Mouse (Mus musculus) heart, adult 2 months (tissue): ENCODE results near the gene Kctd19. TPM values are rescaled to one million over a fixed set of nuclear protein-coding genes. Genes with fewer than 3 reads are reported as not detected.

Experiments
- DNase-seq, 2 experiments: peaks; one replicate each; pipeline ENCODE4 v3.0.0; 2021
- H3K27ac ChIP-seq: fragments of 200-600 bp; 2 replicates; pipeline ENCODE4 v1.8.1; 2022
- H3K27me3 ChIP-seq: fragments of 200-500 bp; 2 replicates; pipeline ENCODE4 v1.6.1; 2012; ENCODE audit warnings: mild to moderate bottlenecking, low read length, inconsistent platforms, mixed read lengths; ENCODE audit not compliant: control insufficient read depth, insufficient read depth
- H3K36me3 ChIP-seq: fragments of 200-500 bp; 2 replicates; pipeline ENCODE4 v1.6.1; 2012; ENCODE audit warnings: low read length, inconsistent platforms; ENCODE audit not compliant: control insufficient read depth, insufficient read depth
- H3K4me1 ChIP-seq: fragments of 200-500 bp; 2 replicates; pipeline ENCODE4 v1.6.1; 2011; ENCODE audit warnings: low read length; ENCODE audit not compliant: control insufficient read depth, insufficient read depth
- H3K4me3 ChIP-seq: fragments of 200-600 bp; 2 replicates; pipeline ENCODE4 v1.8.1; 2022
- H3K79me2 ChIP-seq: fragments of 200-500 bp; replicated peaks from 2 replicates; pipeline ENCODE4 v1.6.1; 2012; ENCODE audit warnings: mild to moderate bottlenecking, inconsistent platforms, low read length, moderate library complexity, mixed read lengths; ENCODE audit not compliant: control insufficient read depth, insufficient read depth
- H3K9ac ChIP-seq: fragments of 200-500 bp; 2 replicates; pipeline ENCODE4 v1.6.1; 2012; ENCODE audit warnings: low read depth, mild to moderate bottlenecking, control low read depth, inconsistent platforms, low read length, mixed read lengths
- CTCF ChIP-seq: fragments of 200-600 bp; IDR thresholded peaks from 2 replicates; pipeline ENCODE4 v1.8.1; 2022; ENCODE audit warnings: antibody characterized with exemption, mild to moderate bottlenecking, moderate library complexity
- EP300 ChIP-seq: fragments of 200-500 bp; IDR thresholded peaks from 2 replicates; pipeline ENCODE4 v1.6.1; 2011; ENCODE audit warnings: low read depth, low read length, control low read depth; ENCODE audit not compliant: insufficient read depth
- POLR2A ChIP-seq: fragments of 200-500 bp; IDR thresholded peaks from 2 replicates; pipeline ENCODE4 v1.6.1; 2011; ENCODE audit warnings: mild to moderate bottlenecking, low read depth, low read length, control low read depth; ENCODE audit not compliant: insufficient read depth
- WGBS: fragments of 180-500 bp; shearing (Covaris S2); methylation state at CpG from one replicate; pipeline ENCODE4 v1.1.7; 2018; 5-methylcytosine and 5-hydroxymethylcytosine counted together
- intact Hi-C: fragments of 180-260 bp; cut with DNase I; formaldehyde crosslinking; loops from one replicate; pipeline ENCODE4 v1.15.1; 2025
- polyA plus RNA-seq: library from polyadenylated mRNA; depleted of rRNA; stranded (reverse); fragments of >200 nt; gene quantifications from 2 replicates; pipeline ENCODE4 v1.2.3, GENCODE M21; 2012
- total RNA-seq, 2 experiments: library from RNA; stranded (reverse); gene quantifications; 2 replicates each; pipeline ENCODE4 v1.2.3; 2021

The Kctd19 gene
- total and polyA plus RNA-seq, 3 experiments = 0.08 to 0.25 (median 0.13) TPM

DNA sequence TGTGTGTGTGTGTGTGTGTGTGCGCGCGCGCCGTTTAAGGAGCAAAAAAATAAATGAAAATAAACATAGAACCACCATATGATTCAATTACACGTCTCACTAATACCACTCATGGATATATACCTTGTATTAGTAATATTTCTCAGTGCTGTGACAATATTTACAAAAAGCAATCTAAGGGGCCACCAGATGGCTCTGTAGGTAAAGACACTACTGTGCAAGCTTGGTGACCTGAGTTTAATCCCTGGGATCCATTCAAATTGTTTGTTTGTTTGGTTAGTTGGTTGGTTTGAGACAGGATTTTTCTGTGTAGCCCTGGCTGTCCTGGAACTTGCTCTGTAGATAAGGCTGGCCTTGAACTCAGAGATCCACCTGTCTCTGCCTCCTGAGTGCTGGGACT lies 3.4 kb downstream of the Kctd19 start:
- Histone ChIP-seq H3K4me3 (no peak overlapping the region), H3K79me2 (no peaks in the 10 kb centered on the region), H3K4me1 (peaks cover 3% of the 10 kb centered on the region), H3K27me3 (peaks cover 2% of the 10 kb centered on the region; the same call in 1 of the 2 replicates), H3K36me3 (no peaks in the 10 kb centered on the region), H3K9ac (no peak overlapping the region), H3K27ac (no peak overlapping the region)
- intact Hi-C loops = loop anchor here (5.0 kb wide), 2 partner anchors 42 to 142 kb away; no protein-coding TSS in a partner anchor
- 92% methylated on average over 6 of the region's 6 CpGs for WGBS
- DNase-seq = peak in 1 of 2 experiments; percentile 9
- TF ChIP-seq POLR2A = no peak
- no peak for TF ChIP-seq EP300
- TF ChIP-seq CTCF = peak; percentile 55

DNA sequence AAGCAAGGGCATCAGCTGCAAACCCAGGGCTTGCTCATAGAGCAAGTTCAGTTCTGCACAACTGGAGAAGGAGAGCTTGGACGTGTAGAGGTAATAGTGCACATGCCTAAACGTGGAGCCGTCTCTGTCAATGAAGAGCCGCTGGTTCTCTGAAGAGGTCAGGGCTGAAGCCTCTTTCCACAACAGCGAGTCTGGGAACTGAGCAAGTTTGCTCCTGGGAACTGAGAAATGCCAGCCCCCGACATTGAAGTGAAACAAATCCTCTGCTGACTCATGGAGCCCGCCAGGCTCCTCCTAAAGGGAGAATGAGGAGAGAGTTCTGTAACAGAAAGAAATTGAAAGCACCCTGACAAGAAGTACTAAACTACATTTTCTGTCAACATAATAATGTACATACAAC lies 5.0 kb downstream of the Kctd19 start:
- Histone ChIP-seq H3K27me3 (no peaks in the 10 kb centered on the region), H3K79me2 (no peaks in the 10 kb centered on the region), H3K9ac (no peak overlapping the region), H3K4me3 (no peak overlapping the region), H3K4me1 (no peaks in the 10 kb centered on the region), H3K36me3 (no peaks in the 10 kb centered on the region), H3K27ac (no peak overlapping the region)
- 67% methylated on average over 7 of the region's 7 CpGs for WGBS
- TF ChIP-seq CTCF (no peak), EP300 (no peak), POLR2A (no peak)
- DNase-seq = peak in 1 of 2 experiments; percentile 12
- intact Hi-C loops = no loop called here

DNA sequence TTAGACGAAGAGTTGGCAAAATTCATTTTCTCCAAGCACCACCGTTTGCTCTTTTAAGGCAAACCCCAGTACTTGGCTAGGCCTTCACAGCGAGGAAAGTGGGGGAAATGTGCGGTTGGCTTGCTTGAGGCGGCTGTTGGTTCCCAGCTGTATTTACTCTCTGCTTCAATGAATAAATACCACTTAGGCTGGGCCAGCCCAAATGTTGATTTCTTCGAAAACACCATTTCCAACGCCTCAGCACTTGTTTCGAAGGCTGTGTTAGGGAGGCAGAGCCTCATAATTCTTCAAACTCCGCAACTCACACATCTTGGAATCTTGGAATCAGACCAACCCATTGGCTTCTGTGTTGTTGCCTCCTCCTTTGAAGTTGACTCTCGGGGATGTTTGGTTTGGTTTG lies 6.9 kb downstream of the Kctd19 start:
- no peak overlapping the region for H3K27ac ChIP-seq
- H3K4me3 ChIP-seq = no peak overlapping the region
- intact Hi-C loops = no loop called here
- WGBS = 75% methylated on average over 10 of the region's 10 CpGs
- H3K79me2 ChIP-seq = no peaks in the 10 kb centered on the region
- H3K9ac ChIP-seq = no peak overlapping the region
- H3K36me3 ChIP-seq = no peaks in the 10 kb centered on the region
- peak in 1 of 2 experiments; percentile 9 for DNase-seq
- no peaks in the 10 kb centered on the region for H3K27me3 ChIP-seq
- TF ChIP-seq POLR2A (no peak), EP300 (no peak), CTCF (no peak)
- no peaks in the 10 kb centered on the region for H3K4me1 ChIP-seq

DNA sequence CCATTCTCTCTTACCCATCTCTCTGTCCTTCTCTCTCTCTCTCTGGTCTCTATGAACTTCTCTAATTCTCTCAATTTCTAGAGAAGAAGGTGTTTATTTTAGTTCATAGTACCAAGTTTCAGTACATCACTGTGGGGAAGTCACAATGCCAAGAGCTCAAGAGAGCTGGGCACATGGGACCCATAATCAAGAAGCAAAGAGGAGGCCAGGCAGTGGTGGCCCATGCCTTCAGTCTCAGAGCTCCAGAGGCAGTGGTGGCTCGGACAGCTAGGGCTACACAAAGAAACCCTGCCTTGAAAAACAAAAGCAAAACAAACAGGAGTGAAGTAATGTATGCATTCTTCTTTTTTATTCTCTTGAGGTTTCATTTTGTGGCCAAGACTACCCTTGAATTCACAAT lies 8.8 kb downstream of the Kctd19 start:
- Histone ChIP-seq H3K36me3 (no peaks in the 10 kb centered on the region), H3K4me1 (no peaks in the 10 kb centered on the region), H3K79me2 (no peaks in the 10 kb centered on the region), H3K4me3 (no peak overlapping the region), H3K9ac (no peak overlapping the region), H3K27me3 (no peaks in the 10 kb centered on the region), H3K27ac (no peak overlapping the region)
- no peak for DNase-seq
- TF ChIP-seq CTCF (no peak), POLR2A (no peak), EP300 (no peak)
- intact Hi-C loops = no loop called here
- WGBS = 69% methylated on average over 1 of the region's 1 CpGs

DNA sequence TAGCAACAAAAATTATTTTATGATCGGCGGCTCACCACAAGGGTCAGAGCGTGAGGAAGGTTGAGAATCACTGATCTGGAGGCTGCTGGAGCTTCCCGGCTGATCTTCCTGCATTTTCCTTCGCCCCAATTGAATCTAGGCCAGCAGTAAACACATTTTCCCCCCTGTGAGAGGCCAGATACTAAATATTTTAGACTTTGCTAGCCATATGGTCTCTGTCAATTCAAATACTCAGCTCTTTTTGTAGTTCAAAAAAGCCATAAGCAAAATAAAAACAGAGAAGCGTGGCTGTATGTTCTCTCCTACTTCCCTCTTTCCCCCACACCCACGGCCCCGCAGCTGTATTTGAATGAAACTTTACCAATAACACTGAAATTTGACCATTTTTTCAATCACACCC lies 9.8 kb downstream of the Kctd19 start:
- H3K9ac ChIP-seq = no peak overlapping the region
- H3K27me3 ChIP-seq = no peaks in the 10 kb centered on the region
- no peak for DNase-seq
- no peaks in the 10 kb centered on the region for H3K36me3 ChIP-seq
- no peaks in the 10 kb centered on the region for H3K79me2 ChIP-seq
- TF ChIP-seq CTCF (no peak), EP300 (no peak), POLR2A (no peak)
- 81% methylated on average over 8 of the region's 8 CpGs for WGBS
- no peaks in the 10 kb centered on the region for H3K4me1 ChIP-seq
- no peak overlapping the region for H3K27ac ChIP-seq
- intact Hi-C loops = no loop called here
- no peak overlapping the region for H3K4me3 ChIP-seq

DNA sequence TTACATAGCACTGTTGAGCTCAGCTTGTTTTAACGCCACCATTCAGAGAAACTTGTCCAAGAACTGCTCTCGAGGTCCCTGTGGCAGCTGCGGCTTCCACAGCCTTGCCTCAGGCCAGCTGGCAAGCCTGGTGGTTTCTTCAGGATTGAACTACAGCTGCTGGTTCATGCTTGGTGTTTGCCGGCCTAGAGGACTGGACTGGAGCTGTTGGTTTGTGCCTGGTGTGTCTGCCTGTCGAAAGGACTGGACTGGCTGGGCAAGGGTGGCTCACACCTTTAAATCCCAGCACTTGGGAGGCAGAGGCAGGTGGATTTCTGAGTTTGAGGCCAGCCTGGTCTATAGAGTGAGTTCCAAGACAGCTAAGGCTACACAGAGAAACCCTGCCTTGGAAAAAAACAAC lies 13.3 kb downstream of the Kctd19 start:
- Histone ChIP-seq H3K4me3 (no peak overlapping the region), H3K9ac (no peak overlapping the region), H3K27me3 (no peaks in the 10 kb centered on the region), H3K79me2 (no peaks in the 10 kb centered on the region), H3K27ac (no peak overlapping the region), H3K4me1 (no peaks in the 10 kb centered on the region), H3K36me3 (no peaks in the 10 kb centered on the region)
- intact Hi-C loops = no loop called here
- 85% methylated on average over 5 of the region's 5 CpGs for WGBS
- TF ChIP-seq POLR2A (no peak), CTCF (no peak), EP300 (no peak)
- DNase-seq = peak in 1 of 2 experiments; percentile 11
